In the genomic region with DNA sequence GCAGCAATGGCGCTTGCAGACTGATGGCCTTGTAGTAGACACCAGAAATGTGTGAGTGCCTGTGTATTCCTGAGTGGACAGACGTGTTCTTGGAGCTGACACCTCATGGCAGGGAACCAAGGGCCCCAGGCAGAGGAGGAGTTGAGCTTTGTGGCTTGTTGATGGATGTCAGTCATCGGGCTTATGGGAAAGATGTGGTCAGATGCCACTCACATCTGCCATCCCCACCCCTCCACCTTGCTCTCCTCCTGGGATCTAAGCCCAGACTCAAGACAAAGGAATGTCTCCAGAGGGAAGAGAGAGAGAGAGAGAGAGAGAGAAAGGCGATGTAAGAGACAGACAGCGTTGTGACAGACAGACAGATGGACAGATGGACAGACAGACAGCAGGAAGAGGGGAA, we compare ENCODE assay signal across 22 mouse cellular contexts.
"Had no signal": no experiment of that assay in that cellular context is flagged by ENCODE, and none has a peak within 500 bp of the region (broad histone marks: within the 10 kb centered on the region; RNA-seq: fewer than 3 reads in every experiment).

No protein-coding gene starts in this region.

- H3K9ac ChIP-seq: kidney, embryonic 15.5 days; limb, embryonic 13.5 days; liver, embryonic 13.5 days; midbrain, embryonic 12.5 days; midbrain, embryonic 15.5 days; neural tube, embryonic 12.5 days; neural tube, embryonic 15.5 days; stomach, embryonic 15.5 days had no signal

- H3K4me2 ChIP-seq: kidney, embryonic 15.5 days; limb, embryonic 13.5 days; liver, embryonic 13.5 days; midbrain, embryonic 12.5 days; midbrain, embryonic 15.5 days; neural tube, embryonic 12.5 days; neural tube, embryonic 15.5 days; stomach, embryonic 15.5 days had no signal

- H3K27ac ChIP-seq: kidney, embryonic 15.5 days; limb, embryonic 13.5 days; liver, embryonic 13.5 days; midbrain, embryonic 12.5 days; midbrain, embryonic 15.5 days; neural tube, embryonic 12.5 days; neural tube, embryonic 15.5 days; stomach, embryonic 15.5 days had no signal

- H3K4me3 ChIP-seq: kidney, embryonic 15.5 days; limb, embryonic 13.5 days; liver, embryonic 13.5 days; midbrain, embryonic 12.5 days; midbrain, embryonic 15.5 days; neural tube, embryonic 12.5 days; neural tube, embryonic 15.5 days; stomach, embryonic 15.5 days had no signal

- H3K36me3 ChIP-seq: kidney, embryonic 15.5 days; limb, embryonic 13.5 days; liver, embryonic 13.5 days; midbrain, embryonic 12.5 days; midbrain, embryonic 15.5 days; neural tube, embryonic 12.5 days; neural tube, embryonic 15.5 days; stomach, embryonic 15.5 days had no signal

- DNase-seq: kidney, adult 11 months; kidney, adult 8-10 months; kidney, postnatal 14 days; kidney, postnatal 4 days; left cerebral cortex, postnatal 4 days; liver; liver, embryonic 13.5 days; lung, adult 2 months; lung, postnatal 14 days; lung, postnatal 4 days; retina, postnatal 1 day; right cerebral cortex, postnatal 25 days; spleen, adult 18-20 months; thymus, postnatal 14 days; thymus, postnatal 4 days had no signal

- H3K9me3 ChIP-seq: kidney, embryonic 15.5 days; limb, embryonic 13.5 days; liver, embryonic 13.5 days; midbrain, embryonic 12.5 days; midbrain, embryonic 15.5 days; neural tube, embryonic 12.5 days; neural tube, embryonic 15.5 days; stomach, embryonic 15.5 days had no signal

- H3K4me1 ChIP-seq: liver, embryonic 13.5 days had no signal

- ATAC-seq: midbrain, embryonic 15.5 days had no signal

- H3K27me3 ChIP-seq: midbrain, embryonic 15.5 days; neural tube, embryonic 12.5 days; neural tube, embryonic 15.5 days; stomach, embryonic 15.5 days had no signal
